ENCODE assay signal across 22 mouse cellular contexts in genomic region chr9:30186261-30186660, GRCm38 (mm10).
"Had no signal": no experiment of that assay in that cellular context is flagged by ENCODE, and none has a peak within 500 bp of the region (broad histone marks: within the 10 kb centered on the region; RNA-seq: fewer than 3 reads in every experiment).

No protein-coding gene starts in this region.

- H3K9ac ChIP-seq: forebrain, postnatal 0 days; hindbrain, embryonic 14.5 days; kidney, embryonic 15.5 days; limb, embryonic 13.5 days; limb, embryonic 15.5 days; liver, embryonic 12.5 days had no signal

- H3K9me3 ChIP-seq: kidney, embryonic 15.5 days; limb, embryonic 13.5 days; limb, embryonic 15.5 days; liver, embryonic 12.5 days had no signal

- DNase-seq: forebrain, postnatal 0 days; gastrocnemius, postnatal 14 days; gastrocnemius, postnatal 36 days; heart, adult 18-20 months; heart, postnatal 10 days; kidney, adult 11 months; kidney, adult 2 months; kidney, adult 9 months; kidney, postnatal 14 days; kidney, postnatal 36 days; layer of hippocampus, adult 9-11 months; layer of hippocampus, postnatal 36 days; left cerebral cortex, postnatal 4 days had no signal

- H3K4me3 ChIP-seq: kidney, embryonic 15.5 days; limb, embryonic 13.5 days; limb, embryonic 15.5 days; liver, embryonic 12.5 days had no signal

- H3K27ac ChIP-seq: hindbrain, embryonic 14.5 days; kidney, embryonic 15.5 days; kidney, postnatal 0 days; limb, embryonic 13.5 days; limb, embryonic 15.5 days; liver, embryonic 12.5 days had no signal

- ATAC-seq: hindbrain, embryonic 16.5 days; intestine, embryonic 16.5 days; liver, embryonic 12.5 days had no signal

- H3K4me2 ChIP-seq: heart, embryonic 11.5 days; hindbrain, embryonic 14.5 days; kidney, embryonic 15.5 days; limb, embryonic 13.5 days; limb, embryonic 15.5 days; liver, embryonic 12.5 days had no signal

- H3K27me3 ChIP-seq: kidney, embryonic 15.5 days; limb, embryonic 13.5 days; limb, embryonic 15.5 days; liver, embryonic 12.5 days had no signal

- H3K36me3 ChIP-seq: kidney, embryonic 15.5 days; limb, embryonic 13.5 days; limb, embryonic 15.5 days; liver, embryonic 12.5 days had no signal

- H3K4me1 ChIP-seq: kidney, embryonic 15.5 days; limb, embryonic 13.5 days; limb, embryonic 15.5 days; liver, embryonic 12.5 days had no signal
